Mouse (Mus musculus) embryonic facial prominence, embryonic 11.5 days (tissue): ENCODE data around the gene Gm49358. TPM values are rescaled to one million over a fixed set of nuclear protein-coding genes. Genes with fewer than 3 reads are reported as not detected.

Source experiments
- ATAC-seq: fragments of 200-750 bp; cut with Nextera tagmentation; replicated peaks from 2 replicates; pipeline ENCODE4 v1.8.0; 2017; ENCODE audit warnings: low read depth; ENCODE audit not compliant: insufficient number of reproducible peaks, low FRiP score, low TSS enrichment
- DNase-seq: peaks from one replicate; pipeline ENCODE4 v3.0.0-alpha.2; 2015; ENCODE audit warnings: low spot score
- H3K27ac ChIP-seq: fragments of 300-500 bp; sonication (generic); replicated peaks from 2 replicates; pipeline ENCODE4 v1.5.1; 2014; ENCODE audit warnings: mild to moderate bottlenecking, low read depth, low read length, control low read depth
- H3K27me3 ChIP-seq: fragments of 300-500 bp; sonication (generic); 2 replicates; pipeline ENCODE4 v1.6.1; 2014; ENCODE audit warnings: mild to moderate bottlenecking, low read length, moderate library complexity, mixed read lengths; ENCODE audit not compliant: control insufficient read depth, insufficient read depth
- H3K36me3 ChIP-seq: fragments of 300-500 bp; sonication (generic); replicated peaks from 2 replicates; pipeline ENCODE4 v1.6.1; 2014; ENCODE audit warnings: low read depth, mild to moderate bottlenecking, low read length, moderate library complexity, mixed read lengths; ENCODE audit not compliant: control insufficient read depth, insufficient read depth
- H3K4me1 ChIP-seq: fragments of 300-500 bp; sonication (generic); 2 replicates; pipeline ENCODE4 v1.6.1; 2014; ENCODE audit warnings: low read length, mixed read lengths; ENCODE audit not compliant: control insufficient read depth, insufficient read depth
- H3K4me2 ChIP-seq: fragments of 300-500 bp; sonication (generic); 2 replicates; pipeline ENCODE4 v1.6.1; 2014; ENCODE audit warnings: low read depth, mild to moderate bottlenecking, control low read depth, low read length, moderate library complexity
- H3K4me3 ChIP-seq: fragments of 300-500 bp; sonication (generic); 2 replicates; pipeline ENCODE4 v1.5.1; 2014; ENCODE audit warnings: low read depth, low read length, control low read depth
- H3K9ac ChIP-seq: fragments of 300-500 bp; sonication (generic); replicated peaks from 2 replicates; pipeline ENCODE4 v1.6.1; 2014; ENCODE audit warnings: mild to moderate bottlenecking, control low read depth, low read length
- H3K9me3 ChIP-seq: fragments of 300-500 bp; sonication (generic); replicated peaks from 2 replicates; pipeline ENCODE4 v1.6.1; 2016; ENCODE audit warnings: mild to moderate bottlenecking, low read length, inconsistent platforms, mixed read lengths; ENCODE audit not compliant: control insufficient read depth
- WGBS: fragments of 180-500 bp; shearing (Covaris S2); extraction: QIAGEN DNeasy Blood & Tissue Kit; methylation state at CpG from one replicate; pipeline ENCODE4 v1.1.7; 2014; 5-methylcytosine and 5-hydroxymethylcytosine counted together
- polyA plus RNA-seq: library from polyadenylated mRNA; unstranded; fragments of >200 nt; fragmentation: Nextera tagmentation; extraction: Ambion mirVana; gene quantifications from 2 replicates; pipeline ENCODE4 v1.2.1, GENCODE M21; 2014

Gm49358 gene
- polyA plus RNA-seq, 1 experiment from 2014 or later: 0.31 TPM

GRCm38 (mm10) chr10:86789146-86789672 is 25.4 kb downstream of the Gm49358 start:
- no peaks in the 10 kb centered on the region for H3K27me3 ChIP-seq
- DNase-seq: no peak
- no peaks in the 10 kb centered on the region for H3K9me3 ChIP-seq
- ATAC-seq: no peak
- H3K4me3 ChIP-seq: no peak overlapping the region
- H3K9ac ChIP-seq: no peak overlapping the region
- 77% methylated on average over 7 of the region's 7 CpGs for WGBS
- no peaks in the 10 kb centered on the region for H3K36me3 ChIP-seq
- no peak overlapping the region for H3K4me2 ChIP-seq
- H3K27ac ChIP-seq: no peak overlapping the region
- no peaks in the 10 kb centered on the region for H3K4me1 ChIP-seq

- DNase-seq (no peak), ATAC-seq (no peak)
- no peak overlapping the region for H3K4me2 ChIP-seq
- no peaks in the 10 kb centered on the region for H3K9me3 ChIP-seq
- no peak overlapping the region for H3K9ac ChIP-seq
- H3K4me3 ChIP-seq: no peak overlapping the region
- no peaks in the 10 kb centered on the region for H3K4me1 ChIP-seq
- no peak overlapping the region for H3K27ac ChIP-seq
- 70% methylated on average over 7 of the region's 7 CpGs for WGBS
- H3K27me3 ChIP-seq: no peaks in the 10 kb centered on the region
- no peaks in the 10 kb centered on the region for H3K36me3 ChIP-seq
Observed at GRCm38 (mm10) chr10:86791507-86792184, 27.9 kb downstream of the Gm49358 start.

- Histone ChIP-seq H3K4me1 (no peaks in the 10 kb centered on the region), H3K4me3 (no peak overlapping the region), H3K4me2 (no peak overlapping the region), H3K9me3 (no peaks in the 10 kb centered on the region), H3K27me3 (no peaks in the 10 kb centered on the region), H3K9ac (no peak overlapping the region), H3K36me3 (no peaks in the 10 kb centered on the region), H3K27ac (no peak overlapping the region)
- WGBS: 54% methylated on average over 2 of the region's 2 CpGs
- ATAC-seq (0 out of 2 replicates have a peak, but pooled peaks have one; percentile 44), DNase-seq (no peak)
Observed at GRCm38 (mm10) chr10:86793509-86793951, 29.8 kb downstream of the Gm49358 start.

GRCm38 (mm10) chr10:86794196-86794595 is 30.4 kb downstream of the Gm49358 start:
- no peaks in the 10 kb centered on the region for H3K9me3 ChIP-seq
- WGBS: 91% methylated on average over 4 of the region's 4 CpGs
- no peak for DNase-seq
- H3K4me1 ChIP-seq: no peaks in the 10 kb centered on the region
- H3K4me3 ChIP-seq: no peak overlapping the region
- H3K4me2 ChIP-seq: no peak overlapping the region
- ATAC-seq: no peak
- no peak overlapping the region for H3K27ac ChIP-seq
- H3K9ac ChIP-seq: no peak overlapping the region
- H3K36me3 ChIP-seq: no peaks in the 10 kb centered on the region
- no peaks in the 10 kb centered on the region for H3K27me3 ChIP-seq

- no peak overlapping the region for H3K4me2 ChIP-seq
- H3K9ac ChIP-seq: no peak overlapping the region
- no peaks in the 10 kb centered on the region for H3K4me1 ChIP-seq
- WGBS: 85% methylated on average over 9 of the region's 9 CpGs
- H3K9me3 ChIP-seq: no peaks in the 10 kb centered on the region
- no peaks in the 10 kb centered on the region for H3K27me3 ChIP-seq
- DNase-seq (no peak), ATAC-seq (no peak)
- no peaks in the 10 kb centered on the region for H3K36me3 ChIP-seq
- H3K27ac ChIP-seq: no peak overlapping the region
- H3K4me3 ChIP-seq: no peak overlapping the region
Observed at GRCm38 (mm10) chr10:86794794-86795535, 31.2 kb downstream of the Gm49358 start.

- WGBS: 89% methylated on average over 5 of the region's 5 CpGs
- Histone ChIP-seq H3K27me3 (no peaks in the 10 kb centered on the region), H3K9me3 (no peaks in the 10 kb centered on the region), H3K4me3 (no peak overlapping the region), H3K27ac (no peak overlapping the region), H3K9ac (no peak overlapping the region), H3K4me1 (no peaks in the 10 kb centered on the region), H3K36me3 (no peaks in the 10 kb centered on the region), H3K4me2 (no peak overlapping the region)
- DNase-seq: no peak
- ATAC-seq: 0 out of 2 replicates have a peak, but pooled peaks have one; percentile 18
Observed at GRCm38 (mm10) chr10:86796073-86796741, 32.4 kb downstream of the Gm49358 start.

GRCm38 (mm10) chr10:86807362-86807761 is 43.6 kb downstream of the Gm49358 start:
- Histone ChIP-seq H3K27me3 (no peaks in the 10 kb centered on the region), H3K36me3 (no peaks in the 10 kb centered on the region), H3K4me3 (no peak overlapping the region), H3K9me3 (no peaks in the 10 kb centered on the region), H3K9ac (no peak overlapping the region), H3K4me2 (no peak overlapping the region), H3K4me1 (no peaks in the 10 kb centered on the region), H3K27ac (no peak overlapping the region)
- DNase-seq (no peak), ATAC-seq (no peak)
- 90% methylated on average over 1 of the region's 1 CpGs for WGBS
